Mouse (Mus musculus) heart, postnatal 25 days (tissue): Measurements from ENCODE around the gene Cdk9. TPM values are rescaled to one million over a fixed set of nuclear protein-coding genes. Genes with fewer than 3 reads are reported as not detected.

ENCODE experiments used
- DNase-seq: peaks from one replicate; pipeline ENCODE4 v3.0.0; 2022; ENCODE audit warnings: low spot score
- intact Hi-C: fragments of 180-260 bp; cut with DNase I; formaldehyde crosslinking; loops from one replicate; pipeline ENCODE4 v1.15.1; 2025
- microRNA-seq: library from miRNA; unstranded; fragments of <30 nt; microRNA quantifications from one replicate; pipeline ENCODE4 v1.2.0, GENCODE M21; 2022
- total RNA-seq, 2 experiments: library from RNA; stranded (reverse); gene quantifications; 2 replicates each; pipeline ENCODE4 v1.2.3; 2021

Cdk9 gene
- total RNA-seq, 2 experiments from 2014 or later, result 23.4 to 26.4 TPM

DNA sequence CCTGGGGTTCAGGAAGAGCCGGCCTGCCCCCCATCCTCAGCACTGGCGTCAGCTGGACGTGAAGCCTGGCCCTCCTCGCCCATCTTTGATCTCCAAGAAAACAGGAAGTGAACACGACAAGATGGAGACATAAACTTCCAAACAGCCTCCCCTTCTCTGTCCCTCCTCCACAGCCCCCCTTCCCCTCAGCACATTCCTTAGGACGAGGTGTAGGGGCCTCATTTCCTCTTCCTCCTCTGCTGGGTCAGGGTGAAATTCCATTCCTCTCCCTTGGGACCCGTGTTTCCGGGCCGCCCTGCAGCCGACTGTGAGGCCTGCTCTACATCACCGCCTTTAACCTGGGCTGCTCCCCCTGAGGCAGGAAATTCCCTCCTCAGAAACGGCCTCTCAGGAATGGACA is 57.0 kb downstream of the Cdk9 start:
- intact Hi-C loops, result loop anchor here (2.0 kb wide), 1 partner anchor 15 kb away; no protein-coding TSS in a partner anchor
- peak; percentile 81 for DNase-seq

Small RNAs within 50 kb of the gene (microRNA-seq; reads per million reads assigned to microRNA genes)
- not detected for gene Gm47291
- not detected for gene Mir2861
- not detected for gene Mir3960
- gene Mir8093, result not detected

Other genes starting within 250 kb of the Cdk9 start
- 1 to 10 TPM; 7.8 to 9.2 TPM for gene Fam102a, start 177.7 kb downstream of the Cdk9 start, total RNA-seq
- 10 to 100 TPM; 18.6 to 23.3 TPM for gene Dpm2, start 142.2 kb downstream of the Cdk9 start, total RNA-seq
- gene Pip5kl1, start 138.3 kb downstream of the Cdk9 start, total RNA-seq, result not detected
- gene 9430097D07Rik, start 137.4 kb downstream of the Cdk9 start, total RNA-seq, result not detected
- 10 to 100 TPM; 17.7 to 21.4 TPM for gene St6galnac4, start 126.0 kb downstream of the Cdk9 start, total RNA-seq
- 100 to 1,000 TPM; 104 to 110 TPM for gene St6galnac6, start 113.4 kb downstream of the Cdk9 start, total RNA-seq
- 100 to 1,000 TPM; 733 to 743 TPM for gene Ak1, start 91.3 kb downstream of the Cdk9 start, total RNA-seq
- 100 to 1,000 TPM; 126 to 140 TPM for gene Eng, start 66.5 kb downstream of the Cdk9 start, total RNA-seq
- 1 to 10 TPM; 4.2 to 6.0 TPM for gene Fpgs, start 8.9 kb downstream of the Cdk9 start, total RNA-seq
- 10 to 100 TPM; 20.7 to 25.4 TPM for gene Sh2d3c, start 8.0 kb upstream of the Cdk9 start, total RNA-seq
- not detected for gene 6330409D20Rik, start 27.9 kb upstream of the Cdk9 start, total RNA-seq
- 1 to 10 TPM; 8.1 to 8.3 TPM for gene Tor2a, start 44.2 kb upstream of the Cdk9 start, total RNA-seq
- gene Ttc16, start 62.6 kb upstream of the Cdk9 start, total RNA-seq, result under 1 TPM; 0.10 to 0.17 TPM
- 1 to 10 TPM; 2.6 to 4.2 TPM for gene Ptrh1, start 62.7 kb upstream of the Cdk9 start, total RNA-seq
- not detected for gene Cfap157, start 71.4 kb upstream of the Cdk9 start, total RNA-seq
- 10 to 100 TPM; 11.0 to 11.7 TPM for gene Stxbp1, start 134.2 kb upstream of the Cdk9 start, total RNA-seq
- 10 to 100 TPM; 23.8 to 31.9 TPM for gene Fam129b, start 163.0 kb upstream of the Cdk9 start, total RNA-seq
- gene Rpl12, start 248.5 kb upstream of the Cdk9 start, total RNA-seq, result 10 to 100 TPM; 54.8 to 58.8 TPM
- gene Lrsam1, start 248.5 kb upstream of the Cdk9 start, total RNA-seq, result 10 to 100 TPM; 12.4 to 16.4 TPM